Mouse (Mus musculus) embryo, embryonic 11.5 days (tissue): ENCODE data around the gene Ankrd44.

Source experiments
- DNase-seq: peaks from one replicate; pipeline ENCODE4 v3.0.0-alpha.2; 2012; ENCODE audit warnings: low read depth, low spot score

Gene Ankrd44

DNA sequence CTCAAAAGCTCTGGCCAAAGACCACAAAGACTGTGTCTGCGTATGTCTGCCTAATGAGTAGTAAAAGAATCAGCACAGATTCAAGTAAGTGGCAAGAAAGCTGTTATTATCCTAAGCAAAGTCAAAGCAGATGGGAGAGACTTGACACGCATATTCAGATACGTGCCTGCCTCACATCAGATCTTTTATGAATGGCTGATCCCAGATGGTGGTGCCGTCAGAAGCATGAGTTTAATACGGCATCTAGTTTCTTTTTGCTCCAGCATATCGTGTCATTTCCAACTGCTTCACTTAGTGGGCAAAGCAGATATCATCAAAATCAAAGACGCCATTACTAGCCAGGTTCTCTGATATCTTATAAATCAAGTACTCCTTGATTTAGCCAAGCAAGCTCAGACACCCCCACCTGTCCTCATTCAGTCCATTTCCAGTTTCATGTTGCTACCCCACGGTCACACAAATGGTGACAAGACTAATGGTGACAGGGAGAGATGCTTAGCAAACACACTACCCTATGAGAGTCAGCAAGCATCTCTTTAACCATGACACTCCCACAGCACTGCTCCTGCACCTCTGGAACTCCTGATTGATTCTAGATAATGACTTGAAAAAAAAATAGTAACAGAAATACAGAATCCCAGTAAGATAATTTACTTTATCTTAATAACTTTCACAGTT is 218.2 kb downstream of the Ankrd44 start:
- no peak for DNase-seq

DNA sequence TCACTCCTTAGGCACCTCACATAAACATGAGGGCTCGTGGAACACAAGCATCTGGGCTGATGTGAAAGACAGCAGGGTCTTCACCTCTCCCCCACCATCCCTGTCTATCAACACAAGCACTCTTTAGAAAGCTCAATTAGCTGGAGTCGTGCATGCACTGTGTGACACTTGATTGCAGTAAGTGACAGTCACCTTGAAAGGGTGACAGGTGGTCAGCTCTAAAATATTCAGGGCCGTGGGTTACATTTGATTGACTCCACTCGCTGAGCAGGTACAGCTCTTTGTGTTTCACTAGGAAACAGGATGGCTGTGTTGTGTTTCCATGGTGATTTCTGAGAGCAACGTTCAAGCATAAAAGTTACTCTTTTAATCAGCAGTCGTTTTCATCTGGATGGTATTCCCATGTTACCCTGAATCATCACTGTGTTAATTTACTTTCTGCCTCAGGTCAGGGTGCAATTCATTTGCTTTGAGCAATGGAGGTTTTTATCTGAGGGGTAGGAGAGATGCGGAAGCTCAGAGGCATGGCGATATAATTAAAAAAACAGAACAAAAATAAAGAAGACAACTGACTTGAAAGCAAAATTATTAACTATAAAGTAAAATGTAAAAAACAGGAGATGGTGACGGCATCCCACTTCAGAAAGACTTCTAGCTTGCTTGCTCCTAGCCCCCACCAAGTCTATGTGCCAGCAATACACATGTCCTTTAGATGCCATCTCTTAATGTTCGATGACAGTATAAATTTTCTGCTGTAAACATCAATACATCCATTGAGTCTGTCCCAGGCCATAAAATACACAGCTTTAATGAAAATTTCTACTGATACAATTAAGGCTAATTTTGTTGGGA is 218.9 kb downstream of the Ankrd44 start:
- no peak for DNase-seq

GRCm38 (mm10) chr1:54706621-54707020 is 219.6 kb downstream of the Ankrd44 start:
- DNase-seq, result no peak

- DNase-seq, result no peak
These were observed 222.7 kb downstream of the Ankrd44 start for GRCm38 (mm10) chr1:54703466-54703865.

GRCm38 (mm10) chr1:54702918-54703317 is 223.3 kb downstream of the Ankrd44 start:
- DNase-seq, result no peak

GRCm38 (mm10) chr1:54695396-54695795 is 230.8 kb downstream of the Ankrd44 start:
- DNase-seq, result no peak

DNA sequence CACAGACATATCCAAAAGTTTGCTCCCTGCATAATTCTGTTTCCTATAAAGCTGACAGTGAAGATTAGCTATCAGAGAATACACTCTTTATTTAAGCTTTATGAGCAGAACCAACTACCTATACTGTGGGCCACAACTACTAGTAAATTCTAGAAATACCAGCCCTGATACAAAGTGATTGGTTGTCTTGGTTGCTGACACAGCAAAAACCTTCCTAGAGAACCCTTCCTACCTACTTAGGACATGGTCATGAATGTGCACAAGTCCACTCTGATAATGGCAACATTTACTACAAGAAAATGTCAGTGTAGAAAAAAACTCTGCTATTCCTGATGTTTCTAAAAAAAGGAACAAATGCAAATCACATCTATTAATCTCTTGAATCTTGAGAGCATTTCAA is 234.4 kb downstream of the Ankrd44 start:
- no peak for DNase-seq

DNA sequence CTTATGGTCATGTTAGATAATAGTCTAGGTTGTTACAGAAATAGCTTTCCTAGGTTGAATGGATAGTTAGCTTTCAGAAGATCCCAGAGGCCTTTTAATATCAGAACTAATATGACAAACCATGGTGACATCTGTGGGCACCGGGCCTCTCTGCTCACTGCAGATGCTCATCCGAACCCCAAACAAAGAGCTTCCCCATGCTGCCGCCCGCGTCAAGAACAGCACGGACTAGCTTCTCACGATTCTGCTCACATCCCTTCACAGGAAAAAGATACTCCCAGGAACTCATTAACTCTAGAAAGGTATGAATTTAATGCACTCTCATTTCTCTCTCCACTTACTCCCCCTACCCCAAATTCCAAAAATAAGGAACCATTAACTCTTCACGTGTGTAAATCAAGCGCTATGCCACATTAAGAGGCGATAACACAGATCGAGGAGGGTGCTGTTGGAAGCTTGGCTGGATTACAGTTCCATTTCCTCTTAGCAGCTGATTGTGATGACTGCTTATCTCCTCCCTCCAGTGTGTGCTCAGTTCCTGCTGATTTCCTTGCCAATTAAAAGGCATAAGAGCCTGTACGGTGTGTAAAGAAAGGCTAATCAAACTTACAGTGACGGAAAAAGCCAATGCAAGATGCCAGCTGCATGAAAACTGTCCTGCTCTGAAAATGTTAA is 235.8 kb downstream of the Ankrd44 start:
- DNase-seq, result no peak

- no peak for DNase-seq
These were observed 237.7 kb downstream of the Ankrd44 start for GRCm38 (mm10) chr1:54688441-54688840.

DNA sequence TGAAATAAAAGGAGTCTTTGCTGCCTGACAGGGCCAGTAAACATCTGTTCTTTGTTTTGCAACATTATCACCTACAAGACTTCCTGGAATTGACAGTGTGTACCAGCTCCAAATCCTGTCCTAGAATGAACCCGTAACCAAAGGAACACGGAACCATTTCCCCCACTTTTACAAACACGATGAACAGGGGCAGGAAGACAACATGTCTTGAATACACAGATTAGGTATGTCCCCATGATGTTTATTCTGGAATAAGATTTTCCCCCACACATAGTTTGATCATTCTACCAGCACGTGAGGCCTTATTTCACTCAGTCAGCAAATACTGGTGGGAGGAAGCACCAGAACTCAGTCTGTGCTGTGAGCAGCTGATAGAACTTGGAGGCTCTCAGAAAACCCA is 241.9 kb downstream of the Ankrd44 start:
- no peak for DNase-seq

DNA sequence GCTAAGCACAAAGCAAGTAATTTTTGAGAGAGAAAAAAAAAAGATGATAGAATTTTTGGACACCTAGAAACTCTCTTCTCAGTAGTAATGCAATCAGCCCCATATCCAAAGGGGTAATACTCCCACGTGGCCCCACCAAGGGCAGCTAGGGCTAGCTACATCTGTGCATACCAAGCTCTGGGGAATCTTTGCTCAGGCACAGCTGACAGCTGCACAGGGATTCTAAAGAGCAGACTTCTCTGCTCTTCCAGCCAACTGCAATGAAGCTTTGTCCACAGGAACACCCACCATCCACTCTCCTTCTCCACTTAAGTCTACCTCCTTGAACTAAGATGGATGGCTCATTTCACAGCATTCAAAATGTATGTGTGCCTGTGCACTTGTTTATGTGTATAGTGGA is 246.6 kb downstream of the Ankrd44 start:
- no peak for DNase-seq

- DNase-seq, result no peak
These were observed 248.2 kb downstream of the Ankrd44 start for GRCm38 (mm10) chr1:54678037-54678436.

GRCm38 (mm10) chr1:54675478-54675877 is 250.7 kb downstream of the Ankrd44 start:
- DNase-seq, result no peak

- no peak for DNase-seq
These were observed 258.2 kb downstream of the Ankrd44 start for GRCm38 (mm10) chr1:54667991-54668390.

- DNase-seq, result peak; percentile 56
These were observed 260.4 kb downstream of the Ankrd44 start for GRCm38 (mm10) chr1:54665582-54666405.

- DNase-seq, result no peak
These were observed 261.1 kb downstream of the Ankrd44 start for GRCm38 (mm10) chr1:54665095-54665494.

DNA sequence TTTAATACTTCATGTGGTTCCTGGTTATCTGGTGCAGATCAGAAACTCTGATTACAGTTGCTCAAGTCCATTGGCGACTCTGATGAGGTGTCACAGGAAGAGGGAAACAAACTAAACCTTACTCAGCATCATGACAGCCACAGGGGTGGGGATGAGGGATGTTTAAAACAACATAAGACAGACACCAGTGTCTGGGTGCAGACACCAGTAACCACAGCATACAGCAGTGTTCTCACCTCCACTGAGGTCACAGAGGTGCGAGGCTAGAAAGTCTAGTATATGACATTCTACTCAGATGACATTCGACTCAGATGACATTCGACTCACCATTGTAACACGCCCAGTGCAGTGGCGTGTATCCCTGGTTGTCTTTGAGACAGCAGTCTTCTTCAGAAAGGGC is 265.5 kb downstream of the Ankrd44 start:
- DNase-seq, result no peak

- no peak for DNase-seq
These were observed 267.6 kb downstream of the Ankrd44 start for GRCm38 (mm10) chr1:54658558-54658957.

DNA sequence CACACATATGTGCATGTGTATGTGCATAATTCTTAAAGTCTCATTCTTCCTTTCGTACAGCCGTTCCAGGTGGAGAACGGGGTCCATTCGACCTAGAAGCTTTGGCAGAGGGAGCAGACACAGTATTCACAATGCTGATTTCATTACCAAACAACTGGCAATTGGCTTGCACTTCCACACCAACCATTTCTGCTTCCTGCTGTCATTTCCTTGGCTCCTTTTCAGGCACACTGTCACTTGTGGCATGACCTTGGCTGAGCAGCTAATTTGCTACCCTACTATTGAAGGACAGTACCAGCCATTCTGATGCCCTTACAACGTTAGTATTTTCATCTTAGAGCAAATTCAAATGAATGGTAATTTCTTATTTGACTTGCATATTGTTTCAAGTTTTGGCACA is 277.9 kb downstream of the Ankrd44 start:
- no peak for DNase-seq

GRCm38 (mm10) chr1:54647335-54647745 is 278.8 kb downstream of the Ankrd44 start:
- no peak for DNase-seq

- no peak for DNase-seq
These were observed 285.9 kb downstream of the Ankrd44 start for GRCm38 (mm10) chr1:54640184-54640795.
